8 mouse cellular contexts compared by ENCODE assay signal in the genomic region with DNA sequence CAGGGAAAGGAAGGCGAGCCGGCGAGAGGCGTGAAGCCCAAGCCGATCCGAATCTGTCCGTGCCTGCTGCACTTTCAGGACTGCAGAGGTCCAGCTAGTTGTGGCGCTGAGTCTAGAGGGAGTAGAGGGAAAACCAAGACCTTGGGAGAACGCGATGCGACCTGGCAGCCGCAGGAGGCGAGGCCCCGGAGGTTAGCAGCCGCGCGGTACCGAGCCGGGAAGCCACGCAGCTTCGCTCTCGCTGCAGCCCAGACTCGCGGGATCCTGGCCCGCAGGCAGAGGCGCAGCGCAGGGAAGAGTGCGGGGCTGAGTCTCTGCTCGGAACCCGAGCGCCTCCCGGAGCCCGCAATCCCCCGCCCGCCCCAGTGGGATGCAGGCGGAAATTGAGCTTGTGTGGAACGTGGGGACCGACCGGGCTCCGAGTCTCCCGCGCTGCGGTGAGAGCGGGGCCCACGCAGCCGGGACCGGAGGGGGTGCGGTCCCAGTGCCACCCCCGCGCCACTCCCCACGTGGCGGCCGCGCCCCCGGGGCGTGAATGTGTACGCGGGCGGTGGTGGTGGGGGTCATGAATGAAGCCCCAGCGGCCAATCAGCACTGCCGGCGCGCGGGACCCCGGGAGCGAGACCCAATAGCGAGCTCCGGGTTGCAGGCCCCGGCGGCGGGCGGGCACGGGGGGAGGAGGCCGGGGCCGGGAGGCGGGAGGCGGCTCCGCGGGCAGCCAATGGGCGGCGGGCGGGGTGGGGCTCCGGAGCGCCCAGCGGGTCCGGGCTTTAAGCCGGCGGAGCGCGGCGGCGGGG. TPM values are rescaled to one million over a fixed set of nuclear protein-coding genes. Genes with fewer than 3 reads are reported as not detected.
DNase-seq lines count a peak whose midpoint lies in the region; ATAC-seq and TF ChIP-seq lines count a peak whose summit lies in the region.
"Had no signal": no experiment of that assay in that cellular context is flagged by ENCODE, and none has a peak within 500 bp of the region (broad histone marks: within the 10 kb centered on the region; RNA-seq: fewer than 3 reads in every experiment).

No protein-coding gene starts in this region.

- no peak overlapping the region for H3K27ac ChIP-seq in bone marrow macrophage, adult 2 months (ENCODE audit: insufficient read depth, low read depth, low read length)
- no peak overlapping the region for H3K27ac ChIP-seq in embryonic facial prominence, embryonic 13.5 days
- H3K27ac ChIP-seq in limb, embryonic 11.5 days (replicated peaks; ENCODE audit: low read depth, low read length) = no peak overlapping the region
- H3K27ac ChIP-seq in midbrain, embryonic 12.5 days (replicated peaks) = peak overlapping the region; percentile 64
- H3K27ac ChIP-seq in spleen, adult 2 months (ENCODE audit: insufficient read depth, low read length) = no peak overlapping the region

- no peak for TF ChIP-seq CTCF in bone marrow macrophage, adult 2 months (IDR thresholded peaks at IDR 0.05; ENCODE audit: low read depth, low read length)
- TF ChIP-seq CTCF in spleen, adult 2 months (IDR thresholded peaks at IDR 0.05; ENCODE audit: extremely low read depth, insufficient read depth, insufficient read length, insufficient replicate concordance) = no peak

- no peaks in the 10 kb centered on the region for H3K9me3 ChIP-seq in embryonic facial prominence, embryonic 13.5 days
- H3K9me3 ChIP-seq in limb, embryonic 11.5 days (ENCODE audit: control insufficient read depth, low read length) = no peaks in the 10 kb centered on the region
- H3K9me3 ChIP-seq in midbrain, embryonic 12.5 days = no peaks in the 10 kb centered on the region

- H3K36me3 ChIP-seq in embryonic facial prominence, embryonic 13.5 days = no peaks in the 10 kb centered on the region
- no peaks in the 10 kb centered on the region for H3K36me3 ChIP-seq in limb, embryonic 11.5 days (ENCODE audit: control insufficient read depth, insufficient read depth, low read length)
- H3K36me3 ChIP-seq in midbrain, embryonic 12.5 days = no peaks in the 10 kb centered on the region
- no peaks in the 10 kb centered on the region for H3K36me3 ChIP-seq in spleen, adult 2 months (ENCODE audit: control insufficient read depth, insufficient read depth, low read length)

- peak; percentile 62 for DNase-seq in heart, adult 8-10 months (ENCODE audit: low spot score)
- peak; percentile 42 to 47 for DNase-seq in kidney, adult 8-10 months
- DNase-seq in limb, embryonic 11.5 days (ENCODE audit: low spot score) = peak; percentile 89
- peak in 1 of 2 experiments; percentile 32 for DNase-seq in spleen, adult 2 months (ENCODE audit: low read depth in 1 of 2, low spot score in 2 of 2)

- ATAC-seq in embryonic facial prominence, embryonic 13.5 days (ENCODE audit: insufficient number of reproducible peaks, insufficient read depth, low FRiP score, low TSS enrichment, low read depth) = peak; percentile 93
- peak; percentile 83 for ATAC-seq in limb, embryonic 11.5 days (ENCODE audit: insufficient number of reproducible peaks, low FRiP score, low TSS enrichment, low read depth)
- peak; percentile 91 for ATAC-seq in midbrain, embryonic 12.5 days (ENCODE audit: low FRiP score, low read depth)

- peak overlapping the region; percentile 66 for H3K9ac ChIP-seq in embryonic facial prominence, embryonic 13.5 days
- peak overlapping the region; percentile 19 for H3K9ac ChIP-seq in limb, embryonic 11.5 days (ENCODE audit: low read length)
- peak overlapping the region; percentile 63 for H3K9ac ChIP-seq in midbrain, embryonic 12.5 days (replicated peaks)

- no peak for TF ChIP-seq POLR2A in bone marrow macrophage, adult 2 months (IDR thresholded peaks at IDR 0.05; ENCODE audit: borderline replicate concordance, low read depth, low read length)
- TF ChIP-seq POLR2A in spleen, adult 2 months (IDR thresholded peaks at IDR 0.05; ENCODE audit: low read depth, low read length) = no peak

- peaks cover 97% of the 10 kb centered on the region for H3K27me3 ChIP-seq in embryonic facial prominence, embryonic 13.5 days
- peaks cover 76% of the 10 kb centered on the region for H3K27me3 ChIP-seq in limb, embryonic 11.5 days (ENCODE audit: control insufficient read depth, insufficient read depth, low read length)
- peaks cover 77% of the 10 kb centered on the region for H3K27me3 ChIP-seq in midbrain, embryonic 12.5 days
- peaks cover 33% of the 10 kb centered on the region for H3K27me3 ChIP-seq in spleen, adult 2 months (ENCODE audit: control insufficient read depth, insufficient read depth, low read length)

- H3K4me3 ChIP-seq in bone marrow macrophage, adult 2 months (ENCODE audit: insufficient read depth, low read length) = peak overlapping the region; percentile 61
- peak overlapping the region; percentile 61 for H3K4me3 ChIP-seq in embryonic facial prominence, embryonic 13.5 days
- peak overlapping the region; percentile 54 for H3K4me3 ChIP-seq in limb, embryonic 11.5 days (ENCODE audit: low read depth, low read length)
- H3K4me3 ChIP-seq in midbrain, embryonic 12.5 days = peak overlapping the region; percentile 53
- H3K4me3 ChIP-seq in spleen, adult 2 months (ENCODE audit: extremely low read depth, insufficient read depth, insufficient read length) = peak overlapping the region; percentile 51

- peak overlapping the region; percentile 95 for H3K4me2 ChIP-seq in embryonic facial prominence, embryonic 13.5 days
- H3K4me2 ChIP-seq in limb, embryonic 11.5 days (ENCODE audit: low read depth, severe bottlenecking) = peak overlapping the region; percentile 91
- peak overlapping the region; percentile 95 for H3K4me2 ChIP-seq in midbrain, embryonic 12.5 days (replicated peaks)

- 1% methylated on average over 73 of the region's 92 CpGs for WGBS in embryonic facial prominence, embryonic 13.5 days
- WGBS in limb, embryonic 11.5 days = 0% methylated on average over 84 of the region's 92 CpGs
- WGBS in midbrain, embryonic 12.5 days = under 1% methylated on average over 69 of the region's 92 CpGs
- 2% methylated on average over 73 of the region's 92 CpGs for WGBS in spleen, adult 2 months

- H3K4me1 ChIP-seq in bone marrow macrophage, adult 2 months (ENCODE audit: control insufficient read depth, insufficient read depth, low read length) = peaks cover 9% of the 10 kb centered on the region
- peaks cover 43% of the 10 kb centered on the region for H3K4me1 ChIP-seq in embryonic facial prominence, embryonic 13.5 days
- peaks cover 18% of the 10 kb centered on the region for H3K4me1 ChIP-seq in limb, embryonic 11.5 days (ENCODE audit: control insufficient read depth, insufficient read depth, low read length)
- peaks cover 62% of the 10 kb centered on the region for H3K4me1 ChIP-seq in midbrain, embryonic 12.5 days
- peaks cover 11% of the 10 kb centered on the region; the same call in 1 of the 2 replicates for H3K4me1 ChIP-seq in spleen, adult 2 months (ENCODE audit: control insufficient read depth, insufficient read depth, insufficient read length)

RNA-seq across cellular contexts. Expression of a gene that starts 0.4 kb away (rescaled TPM):
- polyA plus RNA-seq in bone marrow macrophage, adult 2 months (2012; ENCODE audit: insufficient read depth, insufficient read length, missing spikeins) = not detected in 2 replicates
- 2.3 and 2.4 TPM in 2 replicates for polyA plus RNA-seq in embryonic facial prominence, embryonic 13.5 days (2015; fragmentation: Nextera tagmentation; extraction: Ambion mirVana)
- total RNA-seq in heart, adult 8-10 months (2022) = under 1 TPM; 0.09 to 0.31 (median 0.14) TPM
- polyA plus RNA-seq in limb, embryonic 11.5 days (2014; fragmentation: Nextera tagmentation; extraction: Ambion mirVana) = 0.27 and 0.60 TPM in 2 replicates
- polyA plus RNA-seq in midbrain, embryonic 12.5 days (2016; fragmentation: Nextera tagmentation; extraction: Ambion mirVana) = 26.2 and 30.5 TPM in 2 replicates
- 0.02 and 0.06 TPM in 2 replicates for polyA plus RNA-seq in spleen, adult 2 months (2012; rRNA removed)
- total RNA-seq: neutrophil, adult 5-6 weeks had no signal

RNA-seq across cellular contexts. Expression of a gene that starts 36.3 kb away (rescaled TPM):
- polyA plus RNA-seq in bone marrow macrophage, adult 2 months (2012; ENCODE audit: insufficient read depth, insufficient read length, missing spikeins) = 45.8 and 49.4 TPM in 2 replicates
- 84.7 and 92.2 TPM in 2 replicates for polyA plus RNA-seq in embryonic facial prominence, embryonic 13.5 days (2015; fragmentation: Nextera tagmentation; extraction: Ambion mirVana)
- 10 to 100 TPM; 12.4 to 14.5 (median 13.7) TPM for total RNA-seq in heart, adult 8-10 months (2022)
- polyA plus RNA-seq in limb, embryonic 11.5 days (2014; fragmentation: Nextera tagmentation; extraction: Ambion mirVana) = 78.9 TPM in 2 replicates
- 61.9 and 63.0 TPM in 2 replicates for polyA plus RNA-seq in midbrain, embryonic 12.5 days (2016; fragmentation: Nextera tagmentation; extraction: Ambion mirVana)
- polyA plus RNA-seq in spleen, adult 2 months (2012; rRNA removed) = 3.0 and 3.4 TPM in 2 replicates

RNA-seq across cellular contexts. Expression of a gene that starts 43.4 kb away (rescaled TPM):
- polyA plus RNA-seq in bone marrow macrophage, adult 2 months (2012; ENCODE audit: insufficient read depth, insufficient read length, missing spikeins) = 149 and 167 TPM in 2 replicates
- polyA plus RNA-seq in embryonic facial prominence, embryonic 13.5 days (2015; fragmentation: Nextera tagmentation; extraction: Ambion mirVana) = 17.0 and 19.5 TPM in 2 replicates
- total RNA-seq in heart, adult 8-10 months (2022) = 10 to 100 TPM in 2 of 4 experiments, 1 to 10 TPM in 2; 8.8 to 18.8 (median 11.2) TPM
- 11.5 and 11.6 TPM in 2 replicates for polyA plus RNA-seq in limb, embryonic 11.5 days (2014; fragmentation: Nextera tagmentation; extraction: Ambion mirVana)
- 2.6 and 4.1 TPM in 2 replicates for polyA plus RNA-seq in midbrain, embryonic 12.5 days (2016; fragmentation: Nextera tagmentation; extraction: Ambion mirVana)
- 19.4 and 25.0 TPM in 2 replicates for polyA plus RNA-seq in spleen, adult 2 months (2012; rRNA removed)

RNA-seq across cellular contexts. Expression of a gene that starts 46.4 kb away (rescaled TPM):
- polyA plus RNA-seq in bone marrow macrophage, adult 2 months (2012; ENCODE audit: insufficient read depth, insufficient read length, missing spikeins) = not detected in 2 replicates
- not detected in 2 replicates for polyA plus RNA-seq in embryonic facial prominence, embryonic 13.5 days (2015; fragmentation: Nextera tagmentation; extraction: Ambion mirVana)
- total RNA-seq in heart, adult 8-10 months (2022) = not detected
- polyA plus RNA-seq in limb, embryonic 11.5 days (2014; fragmentation: Nextera tagmentation; extraction: Ambion mirVana) = not detected in 2 replicates
- polyA plus RNA-seq in midbrain, embryonic 12.5 days (2016; fragmentation: Nextera tagmentation; extraction: Ambion mirVana) = 1.1 and 1.6 TPM in 2 replicates
- polyA plus RNA-seq in spleen, adult 2 months (2012; rRNA removed) = not detected in 2 replicates
- total RNA-seq: neutrophil, adult 5-6 weeks had no signal

RNA-seq across cellular contexts. Expression of a gene that starts 57.5 kb away (rescaled TPM):
- 44.4 and 47.6 TPM in 2 replicates for polyA plus RNA-seq in bone marrow macrophage, adult 2 months (2012; ENCODE audit: insufficient read depth, insufficient read length, missing spikeins)
- 177 and 186 TPM in 2 replicates for polyA plus RNA-seq in embryonic facial prominence, embryonic 13.5 days (2015; fragmentation: Nextera tagmentation; extraction: Ambion mirVana)
- 10 to 100 TPM; 15.5 to 17.3 (median 16.5) TPM for total RNA-seq in heart, adult 8-10 months (2022)
- 250 and 252 TPM in 2 replicates for polyA plus RNA-seq in limb, embryonic 11.5 days (2014; fragmentation: Nextera tagmentation; extraction: Ambion mirVana)
- 194 and 195 TPM in 2 replicates for polyA plus RNA-seq in midbrain, embryonic 12.5 days (2016; fragmentation: Nextera tagmentation; extraction: Ambion mirVana)
- polyA plus RNA-seq in spleen, adult 2 months (2012; rRNA removed) = 8.6 and 8.8 TPM in 2 replicates

Comparison
In these comparisons a context has a peak if more than half of its experiments do, and no peak if none do; other contexts are left out.
1. RNA of a gene that starts 36.3 kb away (polyA plus RNA-seq): 84.7 to 92.2 TPM in embryonic facial prominence, embryonic 13.5 days, 78.9 TPM in limb, embryonic 11.5 days, 61.9 to 63.0 TPM in midbrain, embryonic 12.5 days and 45.8 to 49.4 TPM in bone marrow macrophage, adult 2 months; 3.0 to 3.4 TPM in spleen, adult 2 months; every median in the first group is over 10 times any median in the second.
2. Peak in every context shown above with its lines, with median percentiles within 50 percentile points of each other: H3K4me3 ChIP-seq, ATAC-seq, H3K4me2 ChIP-seq and H3K9ac ChIP-seq.